Mouse (Mus musculus): ENCODE results near the gene Tnik. TPM values are rescaled to one million over a fixed set of nuclear protein-coding genes. Genes with fewer than 3 reads are reported as not detected.

The Tnik gene
- polyA plus RNA-seq, 1 experiment: 0.21 TPM

- Histone ChIP-seq H3K79me3 (ENCODE audit: low read depth) (no peaks in the 10 kb centered on the region), H3K4me3 (ENCODE audit: insufficient read depth, poor library complexity, severe bottlenecking) (no peak overlapping the region), H3K27me3 (ENCODE audit: control insufficient read depth, insufficient read depth, insufficient read length) (no peaks in the 10 kb centered on the region), H3ac (ENCODE audit: control insufficient read depth, insufficient read length, low read depth) (no peak overlapping the region), H3K36me3 (ENCODE audit: control insufficient read depth, insufficient read depth) (no peaks in the 10 kb centered on the region), H3K79me2 (ENCODE audit: control insufficient read depth, insufficient read depth) (no peaks in the 10 kb centered on the region)
- no peak for TF ChIP-seq CTCF (IDR thresholded peaks at IDR 0.05; ENCODE audit: control insufficient read depth, insufficient read depth, insufficient read length)
- TF ChIP-seq MYOD1 (IDR thresholded peaks at IDR 0.05; ENCODE audit: control insufficient read depth, insufficient read length, low read depth): no peak
- no peak for TF ChIP-seq MAX (IDR thresholded peaks at IDR 0.05)
- TF ChIP-seq FOSL1 (IDR thresholded peaks at IDR 0.05; ENCODE audit: insufficient read depth, low read length, poor library complexity, severe bottlenecking): no peak
- no peak for TF ChIP-seq MYOG (IDR thresholded peaks at IDR 0.05; ENCODE audit: control insufficient read depth, extremely low read depth, insufficient read length)
- TF ChIP-seq USF1 (IDR thresholded peaks at IDR 0.05; ENCODE audit: low read depth): no peak
- TF ChIP-seq CEBPB (IDR thresholded peaks at IDR 0.05; ENCODE audit: low read depth): no peak
These were observed 172.5 kb downstream of the Tnik start for GRCm38 (mm10) chr3:28435478-28435877.

GRCm38 (mm10) chr3:28437429-28437828 lies 174.4 kb downstream of the Tnik start:
- H3ac ChIP-seq (ENCODE audit: control insufficient read depth, insufficient read length, low read depth): no peak overlapping the region
- no peaks in the 10 kb centered on the region for H3K36me3 ChIP-seq (ENCODE audit: control insufficient read depth, insufficient read depth)
- H3K4me3 ChIP-seq (ENCODE audit: insufficient read depth, poor library complexity, severe bottlenecking): no peak overlapping the region
- no peaks in the 10 kb centered on the region for H3K79me3 ChIP-seq (ENCODE audit: low read depth)
- TF ChIP-seq CEBPB (IDR thresholded peaks at IDR 0.05; ENCODE audit: low read depth) (no peak), CTCF (IDR thresholded peaks at IDR 0.05; ENCODE audit: control insufficient read depth, insufficient read depth, insufficient read length) (no peak), USF1 (IDR thresholded peaks at IDR 0.05; ENCODE audit: low read depth) (no peak), FOSL1 (IDR thresholded peaks at IDR 0.05; ENCODE audit: insufficient read depth, low read length, poor library complexity, severe bottlenecking) (no peak), MAX (IDR thresholded peaks at IDR 0.05) (no peak)
- no peaks in the 10 kb centered on the region for H3K79me2 ChIP-seq (ENCODE audit: control insufficient read depth, insufficient read depth)
- no peaks in the 10 kb centered on the region for H3K27me3 ChIP-seq (ENCODE audit: control insufficient read depth, insufficient read depth, insufficient read length)

DNA sequence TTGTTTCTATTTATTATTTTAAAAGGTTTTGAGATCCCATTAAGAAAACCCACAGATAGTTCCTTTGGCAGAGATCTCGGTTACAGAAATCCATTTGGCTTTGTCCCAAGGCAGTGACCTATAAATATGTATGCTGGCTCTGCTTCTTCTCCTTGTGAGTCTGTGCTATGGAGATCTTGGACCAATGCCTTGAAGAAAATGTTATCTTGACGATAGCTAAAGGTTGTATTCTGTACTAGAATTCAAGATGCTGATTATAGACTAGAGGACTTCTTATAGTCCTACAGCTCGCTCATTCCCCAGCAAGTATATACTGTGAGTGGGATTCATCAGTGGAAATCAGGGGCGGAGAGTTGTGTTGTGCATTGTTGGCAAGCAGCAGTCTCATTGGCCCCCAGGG lies 178.5 kb downstream of the Tnik start:
- no peak overlapping the region for H3K4me3 ChIP-seq (ENCODE audit: insufficient read depth, poor library complexity, severe bottlenecking)
- no peak overlapping the region for H3ac ChIP-seq (ENCODE audit: control insufficient read depth, insufficient read length, low read depth)
- H3K27me3 ChIP-seq (ENCODE audit: control insufficient read depth, insufficient read depth, insufficient read length): no peaks in the 10 kb centered on the region
- no peak for TF ChIP-seq CEBPB (IDR thresholded peaks at IDR 0.05; ENCODE audit: low read depth)
- TF ChIP-seq CTCF (IDR thresholded peaks at IDR 0.05; ENCODE audit: control insufficient read depth, insufficient read depth, insufficient read length): no peak
- TF ChIP-seq MAX (IDR thresholded peaks at IDR 0.05): no peak
- TF ChIP-seq USF1 (IDR thresholded peaks at IDR 0.05; ENCODE audit: low read depth): no peak
- no peak for TF ChIP-seq FOSL1 (IDR thresholded peaks at IDR 0.05; ENCODE audit: insufficient read depth, low read length, poor library complexity, severe bottlenecking)
- no peak for TF ChIP-seq MYOD1 (IDR thresholded peaks at IDR 0.05; ENCODE audit: control insufficient read depth, insufficient read length, low read depth)
- TF ChIP-seq MYOG (IDR thresholded peaks at IDR 0.05; ENCODE audit: control insufficient read depth, extremely low read depth, insufficient read length): no peak
- no peaks in the 10 kb centered on the region for H3K79me3 ChIP-seq (ENCODE audit: low read depth)
- H3K36me3 ChIP-seq (ENCODE audit: control insufficient read depth, insufficient read depth): no peaks in the 10 kb centered on the region
- H3K79me2 ChIP-seq (ENCODE audit: control insufficient read depth, insufficient read depth): no peaks in the 10 kb centered on the region

GRCm38 (mm10) chr3:28442116-28442515 lies 179.1 kb downstream of the Tnik start:
- TF ChIP-seq MYOG (IDR thresholded peaks at IDR 0.05; ENCODE audit: control insufficient read depth, extremely low read depth, insufficient read length) (no peak), CTCF (IDR thresholded peaks at IDR 0.05; ENCODE audit: control insufficient read depth, insufficient read depth, insufficient read length) (no peak), MYOD1 (IDR thresholded peaks at IDR 0.05; ENCODE audit: control insufficient read depth, insufficient read length, low read depth) (no peak), FOSL1 (IDR thresholded peaks at IDR 0.05; ENCODE audit: insufficient read depth, low read length, poor library complexity, severe bottlenecking) (no peak), USF1 (IDR thresholded peaks at IDR 0.05; ENCODE audit: low read depth) (no peak), CEBPB (IDR thresholded peaks at IDR 0.05; ENCODE audit: low read depth) (no peak), MAX (IDR thresholded peaks at IDR 0.05) (no peak)

GRCm38 (mm10) chr3:28447950-28448349 lies 184.9 kb downstream of the Tnik start:
- Histone ChIP-seq H3K36me3 (ENCODE audit: control insufficient read depth, insufficient read depth) (no peaks in the 10 kb centered on the region), H3K4me3 (ENCODE audit: insufficient read depth, poor library complexity, severe bottlenecking) (no peak overlapping the region), H3ac (ENCODE audit: control insufficient read depth, insufficient read length, low read depth) (no peak overlapping the region), H3K79me3 (ENCODE audit: low read depth) (no peaks in the 10 kb centered on the region), H3K27me3 (ENCODE audit: control insufficient read depth, insufficient read depth, insufficient read length) (no peaks in the 10 kb centered on the region), H3K79me2 (ENCODE audit: control insufficient read depth, insufficient read depth) (no peaks in the 10 kb centered on the region)
- TF ChIP-seq MYOG (IDR thresholded peaks at IDR 0.05; ENCODE audit: control insufficient read depth, extremely low read depth, insufficient read length) (no peak), MYOD1 (IDR thresholded peaks at IDR 0.05; ENCODE audit: control insufficient read depth, insufficient read length, low read depth) (no peak), CTCF (IDR thresholded peaks at IDR 0.05; ENCODE audit: control insufficient read depth, insufficient read depth, insufficient read length) (no peak), MAX (IDR thresholded peaks at IDR 0.05) (no peak), USF1 (IDR thresholded peaks at IDR 0.05; ENCODE audit: low read depth) (no peak)

More at GRCm38 (mm10) chr3:28442116-28442515, 179.1 kb downstream of the Tnik start:
- Histone ChIP-seq H3K79me2 (ENCODE audit: control insufficient read depth, insufficient read depth) (no peaks in the 10 kb centered on the region), H3K36me3 (ENCODE audit: control insufficient read depth, insufficient read depth) (no peaks in the 10 kb centered on the region), H3K4me3 (ENCODE audit: insufficient read depth, poor library complexity, severe bottlenecking) (no peak overlapping the region), H3K27me3 (ENCODE audit: control insufficient read depth, insufficient read depth, insufficient read length) (no peaks in the 10 kb centered on the region), H3ac (ENCODE audit: control insufficient read depth, insufficient read length, low read depth) (no peak overlapping the region), H3K79me3 (ENCODE audit: low read depth) (no peaks in the 10 kb centered on the region)

DNA sequence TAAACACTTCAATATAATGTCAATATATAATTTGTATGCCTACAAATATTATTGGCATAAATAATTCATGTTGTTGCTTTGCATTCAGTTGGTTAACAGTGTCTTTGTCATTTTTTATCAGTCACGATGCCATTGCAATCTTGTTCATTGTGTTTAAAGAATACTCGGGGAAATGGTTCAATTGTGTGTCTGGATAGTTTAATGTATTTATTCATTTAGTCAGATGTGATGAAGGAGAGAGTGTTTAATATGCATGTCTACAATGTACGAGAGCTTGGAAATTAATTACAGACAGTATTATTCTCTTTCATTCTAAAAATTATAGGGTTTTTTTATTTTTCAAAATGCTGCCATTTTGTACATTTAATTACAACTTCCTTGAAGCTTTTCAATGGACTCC lies 190.4 kb downstream of the Tnik start:
- no peak overlapping the region for H3K4me3 ChIP-seq (ENCODE audit: insufficient read depth, poor library complexity, severe bottlenecking)
- TF ChIP-seq MYOG (IDR thresholded peaks at IDR 0.05; ENCODE audit: control insufficient read depth, extremely low read depth, insufficient read length): no peak
- no peak for TF ChIP-seq FOSL1 (IDR thresholded peaks at IDR 0.05; ENCODE audit: insufficient read depth, low read length, poor library complexity, severe bottlenecking)
- no peak for TF ChIP-seq MYOD1 (IDR thresholded peaks at IDR 0.05; ENCODE audit: control insufficient read depth, insufficient read length, low read depth)
- no peak for TF ChIP-seq MAX (IDR thresholded peaks at IDR 0.05)
- TF ChIP-seq USF1 (IDR thresholded peaks at IDR 0.05; ENCODE audit: low read depth): no peak

More for the DNA sequence above, 190.4 kb downstream of the Tnik start:
- no peaks in the 10 kb centered on the region for H3K79me2 ChIP-seq (ENCODE audit: control insufficient read depth, insufficient read depth)
- H3K36me3 ChIP-seq (ENCODE audit: control insufficient read depth, insufficient read depth): no peaks in the 10 kb centered on the region
- no peaks in the 10 kb centered on the region for H3K79me3 ChIP-seq (ENCODE audit: low read depth)
- no peaks in the 10 kb centered on the region for H3K27me3 ChIP-seq (ENCODE audit: control insufficient read depth, insufficient read depth, insufficient read length)
- H3ac ChIP-seq (ENCODE audit: control insufficient read depth, insufficient read length, low read depth): no peak overlapping the region

Data from C2C12 (cell line).